Mouse (Mus musculus): Measurements from ENCODE around the gene Tenm3. TPM values are rescaled to one million over a fixed set of nuclear protein-coding genes. Genes with fewer than 3 reads are reported as not detected.

Gene Tenm3
- polyA plus RNA-seq, 1 experiment = not detected

DNA sequence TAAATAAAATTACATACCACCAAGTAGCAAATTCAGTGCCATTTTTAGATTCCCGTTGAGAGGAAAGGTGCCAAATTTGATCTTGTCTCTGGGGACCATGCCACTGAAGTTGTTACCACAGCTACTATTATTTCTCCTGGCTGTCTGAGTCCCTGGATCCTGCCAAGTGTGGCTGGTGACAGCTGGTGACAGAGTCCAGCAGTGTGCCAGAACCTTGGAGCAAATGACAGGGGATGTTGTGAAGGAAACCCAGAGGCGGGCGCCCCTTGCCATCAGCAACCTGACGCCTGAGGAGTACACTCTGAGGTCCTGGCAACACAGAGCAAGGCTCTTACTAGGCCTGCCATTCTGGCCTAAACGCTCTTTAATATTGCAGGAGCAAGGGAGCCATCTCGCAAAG, 467.0 kb downstream of the Tenm3 start:
- TF ChIP-seq GATA1 (IDR thresholded peaks at IDR 0.05; ENCODE audit: low read length) = no peak

DNA sequence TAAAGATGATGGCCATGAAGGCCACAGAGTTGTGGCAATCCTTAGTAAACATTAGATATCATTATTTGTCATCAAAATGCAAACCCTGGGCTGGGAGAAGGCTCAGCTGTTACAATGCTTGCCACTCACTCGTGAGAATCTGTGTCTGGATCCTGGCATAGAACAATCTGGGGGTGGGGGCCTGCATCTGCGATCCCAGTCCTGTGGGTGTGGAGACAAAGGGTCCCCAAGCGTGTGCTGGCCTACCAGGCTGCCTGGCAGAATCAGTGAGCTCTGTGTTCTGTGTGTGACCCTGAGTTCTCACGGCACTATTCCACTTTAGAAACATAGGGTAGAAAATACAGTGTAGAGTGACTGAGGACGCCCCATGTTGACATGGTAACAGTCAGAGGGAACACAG, 468.6 kb downstream of the Tenm3 start:
- TF ChIP-seq GATA1 (IDR thresholded peaks at IDR 0.05; ENCODE audit: low read length) = no peak

DNA sequence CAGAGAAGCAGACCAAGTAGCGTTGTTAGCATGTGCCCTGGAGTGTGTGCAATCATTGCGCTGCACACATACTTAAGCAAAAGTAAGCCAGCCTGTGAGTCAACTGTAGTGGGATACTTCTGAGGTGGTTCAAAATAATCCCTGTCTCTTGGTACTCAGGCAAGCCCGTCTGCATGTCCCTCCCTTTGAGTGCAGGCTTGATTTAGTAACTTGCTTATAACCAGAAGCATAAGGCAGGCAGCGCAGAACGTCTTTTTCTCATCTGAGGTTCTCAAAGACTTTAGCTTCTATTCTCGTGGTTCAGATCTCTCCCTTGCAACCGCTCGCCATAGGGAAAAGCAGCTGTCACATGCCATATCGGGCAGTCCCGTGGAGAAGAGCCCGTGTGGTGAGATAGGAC, 470.3 kb downstream of the Tenm3 start:
- TF ChIP-seq GATA1 (IDR thresholded peaks at IDR 0.05; ENCODE audit: low read length) = no peak

DNA sequence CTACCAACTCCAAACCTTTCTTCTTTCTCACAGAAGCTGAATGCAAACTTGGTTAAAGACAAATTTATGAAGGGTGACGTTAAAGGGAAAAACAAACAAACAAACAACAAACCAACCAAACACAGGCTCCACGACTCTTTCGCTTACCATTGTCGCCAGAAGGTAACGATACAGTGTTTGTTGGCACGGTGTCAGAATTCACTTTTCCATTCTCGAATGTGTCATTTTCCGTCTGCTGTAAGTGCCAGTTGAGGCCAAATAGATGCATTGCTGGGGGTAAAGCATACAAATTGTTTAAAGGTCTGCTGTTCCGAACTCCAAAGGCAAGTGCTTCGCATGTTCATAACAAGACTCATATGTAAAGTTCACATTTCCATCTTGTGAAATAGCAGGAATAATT, 476.6 kb downstream of the Tenm3 start:
- TF ChIP-seq GATA1 (IDR thresholded peaks at IDR 0.05; ENCODE audit: low read length) = no peak

DNA sequence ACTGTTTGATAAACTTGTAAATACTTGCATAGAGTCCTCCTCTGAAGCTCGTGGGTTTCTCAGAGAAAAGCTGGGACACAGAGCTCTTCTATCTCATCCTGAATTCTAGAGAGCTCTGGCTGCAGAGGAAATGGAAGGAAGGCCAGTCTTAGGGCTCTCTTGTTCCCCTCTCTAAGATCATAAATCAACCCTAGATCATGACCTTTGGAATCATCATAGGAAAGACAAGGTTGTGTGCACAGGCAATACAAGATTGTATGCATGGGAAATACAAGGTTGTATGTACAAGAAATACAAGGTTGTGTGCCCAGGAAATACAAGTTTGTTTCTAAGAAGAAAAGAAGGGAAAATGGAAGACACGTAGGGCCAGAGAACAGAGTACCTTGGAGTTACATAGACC, 486.9 kb downstream of the Tenm3 start:
- no peak for TF ChIP-seq GATA1 (IDR thresholded peaks at IDR 0.05; ENCODE audit: low read length)

DNA sequence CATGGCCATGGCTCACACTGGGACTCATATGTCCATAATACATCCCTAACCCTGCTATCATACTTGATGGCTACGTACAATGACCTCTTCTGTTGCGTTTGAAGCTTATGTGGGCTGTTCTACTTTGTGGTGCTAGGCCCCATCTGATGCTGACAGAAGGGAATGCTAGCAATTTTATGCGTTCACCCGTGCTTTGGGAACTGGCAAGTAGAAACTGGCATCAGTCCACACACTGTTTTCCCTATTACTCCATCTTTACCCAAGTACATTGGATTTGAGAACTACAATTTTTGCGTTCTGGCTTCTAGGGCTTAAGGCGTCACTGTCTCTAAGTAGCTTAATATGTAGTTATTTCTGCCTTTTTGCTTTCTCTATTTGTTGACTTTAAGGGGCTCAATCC, 490.3 kb downstream of the Tenm3 start:
- no peak for TF ChIP-seq GATA1 (IDR thresholded peaks at IDR 0.05; ENCODE audit: low read length)

DNA sequence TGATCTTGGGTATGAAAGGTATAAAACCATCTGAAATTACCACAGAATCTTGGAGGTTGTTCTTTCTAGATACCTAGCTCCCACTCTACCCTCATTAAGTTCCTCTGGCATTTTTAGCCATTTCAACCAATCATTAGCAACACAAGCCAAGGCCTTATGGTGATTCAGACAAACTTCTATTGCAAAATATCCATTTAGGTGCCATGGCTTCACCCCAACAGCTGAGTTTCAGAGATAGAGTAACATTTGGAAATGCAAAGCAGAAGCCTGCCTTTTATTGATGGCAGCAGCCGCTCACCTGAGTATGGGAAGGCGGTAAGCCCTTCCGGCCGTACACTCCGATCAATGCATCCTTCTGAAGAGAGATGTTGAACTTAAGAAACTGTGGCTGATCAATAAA, 494.9 kb downstream of the Tenm3 start:
- no peak for TF ChIP-seq GATA1 (IDR thresholded peaks at IDR 0.05; ENCODE audit: low read length)

DNA sequence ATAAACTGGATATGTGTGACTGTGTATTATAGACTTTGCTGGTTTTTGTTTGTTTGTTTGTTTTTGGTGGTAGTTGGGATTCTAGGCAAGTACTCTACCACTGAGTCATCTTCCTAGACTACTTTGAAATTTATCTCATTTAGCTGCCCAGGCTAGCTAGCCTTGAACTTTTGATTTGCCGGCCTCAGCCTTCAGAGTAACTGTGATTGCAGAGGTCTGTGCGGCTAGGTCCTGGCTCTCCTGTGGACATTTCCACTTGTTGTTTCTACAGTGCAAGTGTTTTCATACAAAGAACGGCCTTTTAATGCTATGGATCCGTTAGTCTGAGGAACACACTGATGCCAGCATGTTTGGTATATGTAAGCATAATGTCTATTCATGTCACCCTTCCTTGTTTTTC, 495.4 kb downstream of the Tenm3 start:
- no peak for TF ChIP-seq GATA1 (IDR thresholded peaks at IDR 0.05; ENCODE audit: low read length)

DNA sequence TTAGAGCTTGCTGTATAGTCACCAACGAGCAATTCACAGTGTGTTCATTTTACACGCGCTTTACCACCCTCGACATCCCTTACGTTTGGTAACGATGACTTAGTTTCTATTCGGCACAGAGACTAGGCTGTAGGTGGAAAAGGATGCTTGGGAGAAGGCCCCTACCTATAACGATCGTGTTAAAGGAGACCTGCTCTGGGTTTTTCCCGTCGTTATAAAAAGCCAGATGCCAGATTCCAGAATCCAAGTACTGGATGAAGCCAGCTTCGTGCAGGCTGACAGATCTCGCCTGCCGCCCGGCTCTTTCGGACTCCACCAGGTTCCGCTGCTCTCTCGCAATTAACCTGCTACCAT, 500.7 kb downstream of the Tenm3 start:
- no peak for TF ChIP-seq GATA1 (IDR thresholded peaks at IDR 0.05; ENCODE audit: low read length)

DNA sequence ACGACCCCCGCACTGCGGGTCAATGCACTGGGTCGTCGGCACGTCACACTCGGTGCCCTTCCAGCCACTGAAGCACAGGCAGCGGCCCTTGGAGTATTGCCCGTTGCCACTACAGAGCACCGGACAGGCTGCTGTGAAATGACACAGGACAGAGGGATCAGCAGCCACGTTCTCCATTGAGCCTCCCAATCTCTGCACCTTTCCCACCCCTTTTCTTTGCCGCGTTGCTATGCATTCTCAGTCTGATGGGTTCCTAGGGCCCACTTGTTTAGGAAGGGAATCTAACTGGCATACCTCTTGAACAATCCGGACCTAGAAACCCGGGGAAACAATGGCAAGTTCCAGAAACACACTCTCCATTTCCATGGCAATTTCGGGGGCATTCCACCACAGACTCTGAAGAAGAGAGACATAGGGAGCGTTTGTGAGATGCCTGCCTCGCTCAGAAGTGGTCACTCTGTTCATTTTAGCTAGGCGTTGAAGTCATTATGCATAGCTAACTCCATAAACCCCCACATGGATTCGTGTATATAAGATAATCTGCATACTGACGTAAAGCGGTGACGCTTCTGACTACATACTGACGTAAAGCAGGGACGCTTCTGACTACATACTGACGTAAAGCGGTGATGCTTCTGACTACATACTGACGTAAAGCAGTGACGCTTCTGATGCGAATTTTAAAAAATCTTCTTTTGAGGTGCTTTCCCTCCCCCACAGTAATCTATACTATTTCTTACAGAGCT, 501.3 kb downstream of the Tenm3 start:
- TF ChIP-seq GATA1 (IDR thresholded peaks at IDR 0.05; ENCODE audit: low read length) = no peak

DNA sequence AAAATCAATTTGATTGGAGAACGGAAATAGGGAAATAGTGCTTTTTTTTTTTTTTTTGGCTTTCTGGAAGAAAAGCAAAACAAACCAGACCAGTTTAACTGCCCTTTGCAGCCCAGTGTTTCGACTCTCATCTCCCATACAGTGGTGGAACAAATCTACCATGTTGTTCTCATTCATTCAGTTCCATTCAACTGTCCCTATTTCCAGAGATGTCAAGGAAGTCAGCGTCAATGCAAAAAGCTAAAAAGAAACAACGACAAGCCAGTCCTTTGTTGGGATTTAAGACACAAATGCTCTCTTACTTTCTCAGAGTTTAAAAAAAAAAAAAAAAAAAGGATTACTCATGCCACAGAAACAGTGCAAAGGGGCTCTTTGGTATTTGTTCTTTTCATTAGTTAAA, 502.1 kb downstream of the Tenm3 start:
- no peak for TF ChIP-seq GATA1 (IDR thresholded peaks at IDR 0.05; ENCODE audit: low read length)

DNA sequence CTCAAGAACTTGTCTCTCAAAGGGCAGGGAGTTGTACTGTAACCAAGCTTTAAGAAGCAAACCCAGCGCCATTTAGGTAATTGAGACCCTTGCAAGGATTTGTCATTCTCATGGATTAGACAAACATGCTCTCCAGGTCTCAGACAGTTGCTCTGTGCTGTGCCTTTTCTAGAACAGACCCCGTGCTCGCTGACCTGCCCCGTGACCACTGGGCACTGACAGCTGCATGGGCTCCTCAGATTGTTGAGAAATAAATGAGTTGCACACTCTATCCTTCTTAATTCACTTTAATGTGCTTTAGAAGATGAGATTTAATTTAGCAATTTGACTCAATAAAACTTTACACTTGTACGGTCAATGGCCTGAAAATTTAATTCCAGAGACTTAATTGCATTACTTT, 502.5 kb downstream of the Tenm3 start:
- no peak for TF ChIP-seq GATA1 (IDR thresholded peaks at IDR 0.05; ENCODE audit: low read length)

DNA sequence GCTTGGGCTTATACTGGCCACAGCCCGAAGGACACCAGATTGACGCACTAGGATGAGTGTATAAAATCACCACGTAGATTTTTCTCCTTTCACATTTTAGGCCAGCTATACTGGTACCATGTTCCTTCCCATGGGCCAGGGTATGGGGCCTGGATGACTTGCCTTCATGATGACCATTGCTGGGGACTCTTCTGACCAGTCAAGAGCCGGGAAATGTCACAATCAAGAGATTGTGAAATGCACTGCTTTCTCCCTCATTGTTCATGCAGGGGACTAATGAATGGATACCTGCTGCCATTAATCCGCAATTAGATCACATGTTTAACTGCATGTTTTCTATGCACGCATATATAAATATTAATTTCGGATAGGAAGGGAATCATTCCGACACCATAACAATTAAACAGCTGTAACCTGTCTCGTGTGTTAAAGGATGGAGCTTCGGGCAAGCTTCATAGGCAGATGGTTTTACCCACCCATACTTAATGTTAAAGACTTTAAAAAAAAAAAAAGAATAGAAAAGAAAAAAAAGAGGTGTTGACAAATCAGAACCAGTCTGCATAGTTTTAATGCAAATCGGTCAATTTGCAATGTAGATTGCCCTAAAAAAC, 521.0 kb downstream of the Tenm3 start:
- TF ChIP-seq GATA1 (IDR thresholded peaks at IDR 0.05; ENCODE audit: low read length) = no peak

DNA sequence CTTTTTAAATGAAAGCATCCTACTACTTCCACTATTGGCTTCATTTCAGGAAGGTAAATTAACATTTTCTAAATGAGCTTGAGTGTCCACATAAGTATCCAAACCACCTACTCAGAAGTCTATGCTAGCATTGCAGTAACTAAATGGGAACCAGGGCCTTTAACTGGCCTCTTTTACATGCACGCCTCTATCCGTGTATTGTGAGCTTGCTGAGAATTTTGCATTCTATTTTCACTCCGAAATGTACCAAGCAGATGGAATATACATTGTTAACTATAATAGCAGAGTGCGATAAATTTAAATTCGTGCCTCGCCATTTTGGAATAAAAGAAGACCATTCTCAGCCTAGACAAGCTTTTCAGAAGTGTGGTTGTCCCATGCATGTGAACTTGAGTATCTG, 521.5 kb downstream of the Tenm3 start:
- TF ChIP-seq GATA1 (IDR thresholded peaks at IDR 0.05; ENCODE audit: low read length) = no peak

DNA sequence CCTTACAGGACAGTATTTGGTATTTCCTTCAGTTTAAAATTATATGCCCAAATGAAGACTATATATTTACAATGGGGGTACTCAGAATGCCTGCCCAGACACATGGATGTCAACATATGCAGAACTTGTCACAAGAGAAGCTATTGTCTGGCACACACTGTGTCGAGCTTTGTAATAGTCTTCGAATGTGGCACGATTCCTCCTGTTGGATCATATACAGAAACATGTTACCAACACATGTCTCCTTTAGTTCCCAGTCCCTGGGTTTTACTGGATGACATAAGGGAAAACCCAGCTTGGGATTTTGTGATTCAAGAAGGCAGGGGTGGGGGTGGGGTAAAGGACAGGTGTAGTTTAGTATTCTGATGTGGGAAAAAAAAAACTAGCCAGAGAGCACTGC, 524.1 kb downstream of the Tenm3 start:
- TF ChIP-seq GATA1 (IDR thresholded peaks at IDR 0.05; ENCODE audit: low read length) = no peak

DNA sequence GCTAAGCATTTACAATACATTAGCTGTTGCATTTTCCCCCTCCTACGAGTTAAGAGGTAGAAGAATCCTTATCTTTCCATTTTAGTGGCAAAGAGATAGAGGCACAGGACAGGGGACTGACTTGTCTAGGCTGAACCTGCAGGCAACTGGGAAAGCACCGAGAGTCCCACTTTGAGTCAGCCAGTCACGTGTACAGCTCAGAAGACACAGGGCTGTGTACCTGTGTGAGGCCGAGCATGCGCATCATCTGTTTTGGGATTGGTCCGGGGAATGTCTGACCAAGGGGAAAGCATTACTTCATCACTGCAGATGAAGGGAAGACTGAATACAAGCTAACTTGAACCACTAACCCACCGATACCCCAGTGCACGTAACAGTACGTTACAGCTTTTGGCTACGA, 526.3 kb downstream of the Tenm3 start:
- TF ChIP-seq GATA1 (IDR thresholded peaks at IDR 0.05; ENCODE audit: low read length) = no peak

DNA sequence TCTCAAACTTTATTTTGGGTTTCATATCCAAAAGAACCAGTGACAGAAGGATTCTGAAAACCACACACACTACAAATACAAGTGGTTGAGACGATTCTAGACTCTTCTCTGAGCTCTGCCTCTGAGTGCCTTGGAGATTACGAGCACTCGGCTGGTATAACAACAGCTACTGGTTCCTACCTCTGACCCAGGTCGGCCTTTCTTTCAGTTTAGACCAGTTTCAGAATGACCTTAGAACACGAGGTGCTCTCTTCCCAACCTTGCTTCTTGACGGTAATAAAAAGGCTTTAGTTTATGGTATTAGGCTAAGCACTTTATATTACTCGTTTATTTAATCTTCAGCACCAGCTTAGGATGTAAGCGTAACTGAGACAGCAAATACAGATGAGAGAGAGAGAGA, 528.1 kb downstream of the Tenm3 start:
- TF ChIP-seq GATA1 (IDR thresholded peaks at IDR 0.05; ENCODE audit: low read length) = no peak

DNA sequence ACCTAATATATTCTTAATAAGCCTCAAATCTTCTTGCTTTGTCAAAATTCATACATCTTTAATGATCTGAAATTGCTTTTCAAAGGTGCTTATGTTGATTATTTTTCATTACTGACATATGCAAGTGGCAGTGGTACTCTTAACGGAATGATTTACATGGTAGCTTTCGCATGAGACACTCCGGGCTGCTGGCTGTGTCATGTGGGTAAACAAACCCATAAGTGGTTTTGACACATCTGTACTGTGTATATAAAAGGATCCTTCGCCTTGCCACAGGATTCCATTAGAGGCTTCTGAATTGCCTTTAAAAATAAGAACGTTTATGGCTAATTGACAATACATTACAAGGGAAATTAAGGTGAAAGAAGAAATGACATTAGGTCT, 529.8 kb downstream of the Tenm3 start:
- no peak for TF ChIP-seq GATA1 (IDR thresholded peaks at IDR 0.05; ENCODE audit: low read length)
